Mouse (Mus musculus) erythroblast, embryonic 14.5 days (primary cell): ENCODE measurements around the gene Tmem87a.

Experiments used
- GATA1 ChIP-seq: IDR thresholded peaks from 2 replicates; pipeline ENCODE4 v1.6.1; 2012; ENCODE audit warnings: low read length, inconsistent platforms, mixed read lengths
- TAL1 ChIP-seq: IDR thresholded peaks from 3 replicates; pipeline ENCODE4 v1.6.1; 2012; ENCODE audit warnings: low read length, inconsistent platforms, mixed read lengths

- TF ChIP-seq GATA1, result no peak
- TF ChIP-seq TAL1, result no peak
Observed at GRCm38 (mm10) chr2:120403653-120403985, 294 bp downstream of the Tmem87a start, which contains the start of gene Ganc.
